Mouse (Mus musculus): ENCODE results near the gene Ckmt2. TPM values are rescaled to one million over a fixed set of nuclear protein-coding genes. Genes with fewer than 3 reads are reported as not detected.

Gene Ckmt2
- polyA plus RNA-seq, 1 experiment from 2014 or later, result 0.14 TPM

DNA sequence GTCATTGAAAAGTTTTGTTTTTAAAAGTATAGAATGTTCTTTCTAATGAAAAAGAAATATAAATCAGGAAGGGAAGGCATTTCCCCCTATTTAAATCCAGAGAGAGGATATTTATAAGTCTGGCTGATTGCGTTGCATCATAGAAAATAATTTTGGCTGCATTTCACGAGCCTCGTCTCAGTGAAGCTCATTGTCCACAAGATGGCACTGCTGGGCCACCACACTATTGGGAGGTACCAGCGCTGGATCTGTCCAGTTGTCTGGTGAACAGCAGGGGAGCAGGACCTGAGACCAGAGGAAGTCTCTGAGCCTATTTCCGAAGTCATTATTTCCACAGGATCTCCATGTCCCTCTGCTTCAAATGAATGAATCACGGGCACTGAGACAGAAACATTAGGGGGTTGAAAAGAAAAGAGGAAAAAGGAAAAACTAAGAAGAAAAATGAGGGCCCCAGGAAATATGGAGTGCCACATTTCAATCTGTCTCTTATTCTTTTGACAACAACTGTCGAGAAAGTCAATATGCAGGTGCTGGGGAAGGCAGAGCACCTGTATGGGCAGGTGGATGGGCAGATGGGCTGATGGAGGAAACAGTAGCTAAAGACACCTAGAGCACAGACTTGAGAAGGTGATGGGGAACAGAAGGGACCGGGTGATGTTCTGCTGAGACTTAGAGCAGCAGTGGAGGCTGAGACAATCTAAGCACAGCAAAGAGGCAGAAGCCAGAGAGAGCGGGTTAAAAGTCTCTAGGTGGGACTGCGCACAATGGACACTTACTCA lies 31.7 kb upstream of the Ckmt2 start:
- H3K4me3 ChIP-seq (ENCODE audit: low read length), result no peak overlapping the region
- no peak overlapping the region for H3K4me2 ChIP-seq (ENCODE audit: low read length)
- no peak overlapping the region for H3K27ac ChIP-seq (ENCODE audit: low read depth, low read length)
- peak; percentile 89 for ATAC-seq
- no peaks in the 10 kb centered on the region for H3K4me1 ChIP-seq (ENCODE audit: control insufficient read depth, insufficient read depth, low read depth, low read length)
- 37% methylated on average over 10 of the region's 10 CpGs for WGBS
- no peaks in the 10 kb centered on the region for H3K36me3 ChIP-seq (ENCODE audit: control insufficient read depth, insufficient read depth, low read length)
- no peak overlapping the region for H3K9ac ChIP-seq (ENCODE audit: low read depth, low read length)
- H3K9me3 ChIP-seq (ENCODE audit: control insufficient read depth, low read length), result no peaks in the 10 kb centered on the region
- H3K27me3 ChIP-seq (replicated peaks; ENCODE audit: control insufficient read depth, insufficient read depth, low read length), result no peaks in the 10 kb centered on the region

DNA sequence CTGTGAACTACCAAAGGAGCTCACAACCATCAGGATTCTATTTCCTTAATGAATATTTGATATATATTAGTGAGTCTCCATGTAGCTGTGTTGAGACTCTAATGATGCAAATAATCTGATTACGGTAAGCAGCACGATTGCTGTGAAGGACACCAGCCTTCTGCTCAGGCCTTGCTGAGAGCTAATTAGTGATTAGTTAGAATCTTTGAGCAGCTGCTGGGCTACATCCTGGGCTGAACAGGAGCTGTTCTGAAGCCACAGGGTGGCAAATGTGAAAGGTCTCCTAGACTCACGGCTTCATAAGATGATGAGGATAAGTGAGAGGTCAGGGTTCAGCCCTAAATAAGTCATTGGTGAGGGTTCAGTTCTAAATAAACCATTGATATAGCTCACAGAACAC lies 29.7 kb upstream of the Ckmt2 start:
- no peaks in the 10 kb centered on the region for H3K9me3 ChIP-seq (ENCODE audit: control insufficient read depth, low read length)
- no peaks in the 10 kb centered on the region for H3K27me3 ChIP-seq (replicated peaks; ENCODE audit: control insufficient read depth, insufficient read depth, low read length)
- 57% methylated on average over 3 of the region's 3 CpGs for WGBS
- H3K9ac ChIP-seq (ENCODE audit: low read depth, low read length), result no peak overlapping the region
- H3K27ac ChIP-seq (ENCODE audit: low read depth, low read length), result no peak overlapping the region
- no peaks in the 10 kb centered on the region for H3K36me3 ChIP-seq (ENCODE audit: control insufficient read depth, insufficient read depth, low read length)
- peak; percentile 53; the same call in 1 of the 2 replicates for ATAC-seq
- no peak overlapping the region for H3K4me2 ChIP-seq (ENCODE audit: low read length)
- no peak overlapping the region for H3K4me3 ChIP-seq (ENCODE audit: low read length)
- H3K4me1 ChIP-seq (ENCODE audit: control insufficient read depth, insufficient read depth, low read depth, low read length), result no peaks in the 10 kb centered on the region

DNA sequence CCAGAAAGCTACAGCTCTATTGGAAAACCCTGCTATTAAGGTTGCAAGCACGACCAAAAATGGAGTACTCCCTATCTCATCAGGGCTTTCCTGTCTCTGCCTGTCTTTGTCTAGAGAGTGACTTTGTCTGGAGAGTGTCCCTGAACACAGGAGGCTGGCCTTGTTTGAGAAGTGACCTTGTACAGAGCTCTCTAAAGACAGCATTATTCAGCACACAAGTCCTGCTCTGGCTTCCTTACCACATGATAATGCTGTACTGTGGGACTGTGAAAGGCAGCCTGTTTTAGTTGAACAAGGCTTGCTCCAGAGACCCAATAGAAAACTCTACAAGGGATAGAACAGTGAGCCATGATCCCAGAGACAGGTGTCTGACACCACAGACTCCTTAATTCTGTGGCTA lies 19.8 kb upstream of the Ckmt2 start:
- H3K36me3 ChIP-seq (ENCODE audit: control insufficient read depth, insufficient read depth, low read length), result no peaks in the 10 kb centered on the region
- no peaks in the 10 kb centered on the region for H3K27me3 ChIP-seq (replicated peaks; ENCODE audit: control insufficient read depth, insufficient read depth, low read length)
- no peak overlapping the region for H3K27ac ChIP-seq (ENCODE audit: low read depth, low read length)
- H3K4me2 ChIP-seq (ENCODE audit: low read length), result no peak overlapping the region
- no peaks in the 10 kb centered on the region for H3K4me1 ChIP-seq (ENCODE audit: control insufficient read depth, insufficient read depth, low read depth, low read length)
- 58% methylated on average over 1 of the region's 1 CpGs for WGBS
- H3K9me3 ChIP-seq (ENCODE audit: control insufficient read depth, low read length), result no peaks in the 10 kb centered on the region
- H3K4me3 ChIP-seq (ENCODE audit: low read length), result no peak overlapping the region
- ATAC-seq, result no peak
- H3K9ac ChIP-seq (ENCODE audit: low read depth, low read length), result no peak overlapping the region

GRCm38 (mm10) chr13:91893132-91893531 lies 16.4 kb upstream of the Ckmt2 start:
- Histone ChIP-seq H3K27me3 (replicated peaks; ENCODE audit: control insufficient read depth, insufficient read depth, low read length) (no peaks in the 10 kb centered on the region), H3K4me3 (ENCODE audit: low read length) (no peak overlapping the region), H3K4me2 (ENCODE audit: low read length) (no peak overlapping the region), H3K36me3 (ENCODE audit: control insufficient read depth, insufficient read depth, low read length) (no peaks in the 10 kb centered on the region), H3K27ac (ENCODE audit: low read depth, low read length) (no peak overlapping the region), H3K4me1 (ENCODE audit: control insufficient read depth, insufficient read depth, low read depth, low read length) (no peaks in the 10 kb centered on the region), H3K9me3 (ENCODE audit: control insufficient read depth, low read length) (no peaks in the 10 kb centered on the region), H3K9ac (ENCODE audit: low read depth, low read length) (no peak overlapping the region)
- peak; percentile 31; the same call in 1 of the 2 replicates for ATAC-seq
- 81% methylated on average over 6 of the region's 6 CpGs for WGBS

DNA sequence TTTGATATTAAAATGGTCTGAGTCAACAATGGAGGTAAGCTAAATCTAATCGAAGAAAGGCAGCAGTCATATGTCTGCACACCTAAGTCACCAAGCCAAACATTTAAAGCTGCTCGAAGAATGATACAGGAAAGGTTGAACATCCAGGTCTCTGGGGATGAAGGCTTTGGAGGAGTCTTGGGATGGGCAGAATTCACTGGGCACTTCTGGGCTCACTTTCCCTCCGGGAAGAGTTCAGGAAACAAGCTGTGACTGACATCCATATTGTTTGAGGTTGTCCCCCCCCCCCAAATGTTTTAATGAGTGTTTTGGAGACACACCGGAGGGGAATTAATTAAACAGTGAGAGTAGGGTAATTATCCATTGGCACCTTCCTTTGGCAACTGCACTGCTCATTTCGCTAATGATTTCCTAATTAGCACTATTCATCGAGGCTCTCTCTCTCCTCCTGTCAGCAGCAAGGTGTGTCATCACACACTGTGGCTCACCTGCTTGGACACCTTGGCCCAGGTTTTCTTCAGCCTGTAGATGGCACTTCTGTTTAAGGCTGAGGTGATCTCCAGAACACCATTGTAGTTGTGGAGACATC lies 13.4 kb upstream of the Ckmt2 start:
- H3K4me3 ChIP-seq (ENCODE audit: low read length), result no peak overlapping the region
- H3K36me3 ChIP-seq (ENCODE audit: control insufficient read depth, insufficient read depth, low read length), result no peaks in the 10 kb centered on the region
- peak; percentile 71 for ATAC-seq
- H3K9me3 ChIP-seq (ENCODE audit: control insufficient read depth, low read length), result no peaks in the 10 kb centered on the region
- H3K27ac ChIP-seq (ENCODE audit: low read depth, low read length), result no peak overlapping the region
- no peaks in the 10 kb centered on the region for H3K4me1 ChIP-seq (ENCODE audit: control insufficient read depth, insufficient read depth, low read depth, low read length)
- H3K27me3 ChIP-seq (replicated peaks; ENCODE audit: control insufficient read depth, insufficient read depth, low read length), result no peaks in the 10 kb centered on the region
- H3K4me2 ChIP-seq (ENCODE audit: low read length), result no peak overlapping the region
- H3K9ac ChIP-seq (ENCODE audit: low read depth, low read length), result no peak overlapping the region
- 66% methylated on average over 6 of the region's 6 CpGs for WGBS

DNA sequence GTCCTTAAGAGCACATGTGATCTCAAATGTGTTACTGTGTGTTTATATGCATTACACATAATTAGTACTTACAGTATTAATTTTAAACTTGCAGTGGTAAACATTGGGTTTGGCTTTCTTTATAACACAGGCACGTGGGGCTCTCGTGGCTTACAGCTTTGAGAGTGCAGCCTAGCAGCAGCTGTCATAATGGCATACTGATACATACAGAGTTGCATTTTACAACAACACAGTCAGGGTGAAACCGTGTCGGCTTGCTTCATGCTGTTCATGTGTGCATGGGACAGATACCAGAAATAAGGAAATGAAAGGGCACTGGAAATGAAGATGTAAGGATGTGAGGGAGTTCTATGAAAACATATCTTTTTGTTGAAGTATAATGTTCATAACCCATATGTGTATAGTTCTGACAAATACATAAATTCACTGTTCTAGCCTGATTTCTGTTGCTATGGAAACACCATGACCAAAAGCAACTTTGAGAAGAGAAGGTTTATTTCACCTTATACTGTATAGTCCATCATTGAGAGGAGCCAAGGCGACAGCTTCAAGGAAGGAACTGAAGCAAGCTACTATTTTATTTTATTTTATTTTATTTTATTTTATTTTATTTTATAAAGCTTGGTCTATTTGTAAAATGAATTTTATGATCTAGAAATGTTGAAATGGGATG lies 8.2 kb upstream of the Ckmt2 start:
- H3K36me3 ChIP-seq (ENCODE audit: control insufficient read depth, insufficient read depth, low read length), result no peaks in the 10 kb centered on the region
- H3K4me1 ChIP-seq (ENCODE audit: control insufficient read depth, insufficient read depth, low read depth, low read length), result no peaks in the 10 kb centered on the region
- no peak overlapping the region for H3K4me2 ChIP-seq (ENCODE audit: low read length)
- no peak overlapping the region for H3K27ac ChIP-seq (ENCODE audit: low read depth, low read length)
- ATAC-seq, result 0 out of 2 replicates have a peak, but pooled peaks have one; percentile 61
- H3K9me3 ChIP-seq (ENCODE audit: control insufficient read depth, low read length), result no peaks in the 10 kb centered on the region
- H3K9ac ChIP-seq (ENCODE audit: low read depth, low read length), result no peak overlapping the region
- WGBS, result 74% methylated on average over 5 of the region's 5 CpGs
- H3K4me3 ChIP-seq (ENCODE audit: low read length), result no peak overlapping the region
- no peaks in the 10 kb centered on the region for H3K27me3 ChIP-seq (replicated peaks; ENCODE audit: control insufficient read depth, insufficient read depth, low read length)

DNA sequence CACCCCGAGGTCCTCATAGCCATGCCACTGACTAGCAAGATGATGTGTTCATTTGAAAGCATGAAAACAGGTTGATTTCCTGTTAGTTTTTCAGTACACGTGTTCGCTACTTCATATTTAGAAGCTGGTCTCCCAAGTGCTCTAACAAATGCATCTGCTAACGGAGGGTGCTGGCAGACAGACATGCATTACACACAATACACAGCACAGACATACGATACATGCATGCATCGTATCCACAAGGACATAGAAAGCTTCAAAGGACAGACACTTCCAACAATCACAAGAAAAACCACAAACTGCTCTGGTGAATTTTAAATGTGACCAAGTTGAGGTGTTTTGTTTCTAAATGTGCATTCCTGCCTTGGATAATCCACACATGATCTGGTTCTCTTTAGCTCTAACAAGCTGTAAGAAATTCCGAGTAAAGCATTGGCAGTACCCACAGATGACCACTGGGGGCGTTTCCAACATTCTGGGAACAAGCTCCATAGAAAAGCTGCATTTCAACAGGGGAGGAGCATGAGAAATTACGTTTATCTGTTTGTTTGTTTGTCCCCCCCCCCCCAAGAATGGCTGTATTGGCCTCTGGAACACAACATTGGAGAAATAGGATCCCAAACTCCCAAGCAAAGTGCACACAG lies 5.3 kb upstream of the Ckmt2 start:
- 61% methylated on average over 9 of the region's 9 CpGs for WGBS
- H3K9me3 ChIP-seq (ENCODE audit: control insufficient read depth, low read length), result no peaks in the 10 kb centered on the region
- ATAC-seq, result peak; percentile 69; the same call in 1 of the 2 replicates
- no peak overlapping the region for H3K27ac ChIP-seq (ENCODE audit: low read depth, low read length)
- H3K27me3 ChIP-seq (replicated peaks; ENCODE audit: control insufficient read depth, insufficient read depth, low read length), result no peaks in the 10 kb centered on the region
- H3K9ac ChIP-seq (ENCODE audit: low read depth, low read length), result no peak overlapping the region
- H3K4me2 ChIP-seq (ENCODE audit: low read length), result no peak overlapping the region
- H3K4me3 ChIP-seq (ENCODE audit: low read length), result no peak overlapping the region
- no peaks in the 10 kb centered on the region for H3K4me1 ChIP-seq (ENCODE audit: control insufficient read depth, insufficient read depth, low read depth, low read length)
- no peaks in the 10 kb centered on the region for H3K36me3 ChIP-seq (ENCODE audit: control insufficient read depth, insufficient read depth, low read length)

DNA sequence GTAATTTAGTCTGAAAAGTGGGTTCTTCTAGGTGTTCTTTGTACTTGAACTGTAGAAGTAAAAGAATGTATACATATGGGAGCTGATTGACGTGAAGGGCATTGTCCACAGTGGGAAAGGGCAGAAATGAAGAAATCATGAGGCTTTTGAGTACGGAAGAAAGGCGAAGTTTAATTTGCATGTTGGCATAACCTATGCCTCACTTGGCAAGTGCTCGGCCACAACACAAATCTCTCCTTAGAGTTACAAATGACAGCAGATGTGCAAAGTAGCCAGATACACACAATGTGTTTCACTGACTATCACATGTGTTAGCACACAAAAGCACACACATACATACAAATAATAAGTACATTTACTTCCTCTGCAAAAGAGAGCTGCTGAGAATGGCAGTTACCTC lies 3.6 kb upstream of the Ckmt2 start:
- no peaks in the 10 kb centered on the region for H3K36me3 ChIP-seq (ENCODE audit: control insufficient read depth, insufficient read depth, low read length)
- H3K9ac ChIP-seq (ENCODE audit: low read depth, low read length), result no peak overlapping the region
- no peak overlapping the region for H3K27ac ChIP-seq (ENCODE audit: low read depth, low read length)
- H3K27me3 ChIP-seq (replicated peaks; ENCODE audit: control insufficient read depth, insufficient read depth, low read length), result no peaks in the 10 kb centered on the region
- ATAC-seq, result no peak
- no peaks in the 10 kb centered on the region for H3K9me3 ChIP-seq (ENCODE audit: control insufficient read depth, low read length)
- no peak overlapping the region for H3K4me3 ChIP-seq (ENCODE audit: low read length)
- H3K4me1 ChIP-seq (ENCODE audit: control insufficient read depth, insufficient read depth, low read depth, low read length), result no peaks in the 10 kb centered on the region
- H3K4me2 ChIP-seq (ENCODE audit: low read length), result no peak overlapping the region
- WGBS, result 81% methylated on average over 4 of the region's 4 CpGs

DNA sequence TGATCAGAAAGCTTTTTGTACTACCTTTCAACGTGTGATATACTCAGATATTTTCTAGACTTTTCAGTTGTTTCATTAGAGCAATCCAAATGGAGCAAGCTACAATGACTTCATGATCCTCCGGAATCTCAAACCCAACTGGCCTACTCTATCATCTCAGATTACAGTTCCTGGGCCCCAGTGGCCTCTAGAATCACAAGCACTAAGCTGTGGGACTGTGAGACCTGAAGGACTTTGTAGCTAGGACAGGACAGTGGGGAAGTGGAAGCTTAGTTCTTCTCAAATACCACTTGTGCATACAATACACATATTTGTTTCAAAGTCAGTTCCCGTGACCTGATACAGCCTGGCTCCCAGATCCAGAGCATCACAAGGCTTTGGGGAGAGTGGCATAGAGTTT lies 1.3 kb upstream of the Ckmt2 start:
- 92% methylated on average over 3 of the region's 3 CpGs for WGBS
- Histone ChIP-seq H3K27me3 (replicated peaks; ENCODE audit: control insufficient read depth, insufficient read depth, low read length) (no peaks in the 10 kb centered on the region), H3K4me2 (ENCODE audit: low read length) (no peak overlapping the region), H3K4me3 (ENCODE audit: low read length) (no peak overlapping the region), H3K27ac (ENCODE audit: low read depth, low read length) (no peak overlapping the region), H3K9me3 (ENCODE audit: control insufficient read depth, low read length) (no peaks in the 10 kb centered on the region), H3K36me3 (ENCODE audit: control insufficient read depth, insufficient read depth, low read length) (no peaks in the 10 kb centered on the region), H3K4me1 (ENCODE audit: control insufficient read depth, insufficient read depth, low read depth, low read length) (no peaks in the 10 kb centered on the region), H3K9ac (ENCODE audit: low read depth, low read length) (no peak overlapping the region)
- ATAC-seq, result no peak

Data from hindbrain, embryonic 16.5 days (tissue).